Mouse (Mus musculus) CH12.LX (cell line): ENCODE measurements around the gene Serpina6.

ENCODE experiments used
- BHLHE40 ChIP-seq: IDR thresholded peaks from 2 replicates; pipeline ENCODE4 v1.6.1; 2011; ENCODE audit warnings: mild to moderate bottlenecking, low read depth, low read length, improper control_type of control experiment
- CTCF ChIP-seq, 2 experiments: IDR thresholded peaks in 1 of 2; conservative IDR thresholded peaks in 1 of 2; 2 replicates each; pipeline ENCODE4 v1.5.1; 2011 to 2012; ENCODE audit warnings: low read depth in 2 of 2, low read length in 2 of 2, improper control_type of control experiment in 1 of 2, inconsistent platforms in 1 of 2, mild to moderate bottlenecking in 1 of 2, moderate library complexity in 1 of 2
- SMC3 ChIP-seq: IDR thresholded peaks from 2 replicates; pipeline ENCODE4 v1.6.1; 2011; ENCODE audit warnings: low read depth, low read length, improper control_type of control experiment

DNA sequence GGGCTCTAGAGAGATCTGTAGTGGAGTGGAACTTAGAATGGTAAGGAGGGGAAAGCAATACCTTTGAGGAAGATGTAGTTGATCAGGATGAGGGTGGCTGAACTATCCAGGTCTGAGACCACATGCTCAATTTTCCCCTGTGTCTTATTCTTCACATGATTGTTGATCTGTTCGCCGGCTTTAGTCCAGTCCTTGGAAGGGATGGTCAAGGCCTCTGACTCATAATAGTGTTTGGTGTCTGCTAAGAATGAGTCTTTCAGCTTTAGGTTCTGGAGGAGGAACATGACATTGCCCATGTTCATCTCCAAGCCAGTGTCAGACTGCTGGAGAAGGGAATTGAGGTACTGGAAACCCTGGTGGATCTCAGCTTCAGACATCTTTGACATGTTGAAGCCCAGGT lies 3.2 kb downstream of the Serpina6 start:
- TF ChIP-seq CTCF (conservative IDR thresholded peaks at IDR 0.05 in 1 of 2, IDR thresholded peaks at IDR 0.05 in 1 of 2; ENCODE audit: low read depth in 2 of 2, low read length in 2 of 2) (no peak), BHLHE40 (no peak), SMC3 (no peak)
